Mouse (Mus musculus) brain, embryonic 14.5 days (tissue): ENCODE measurements around the gene Hspa12a.

Source experiments
- CTCF ChIP-seq: fragments of 200-500 bp; IDR thresholded peaks from 2 replicates; pipeline ENCODE4 v1.5.1; 2012; ENCODE audit warnings: inconsistent platforms, mild to moderate bottlenecking, moderate library complexity, borderline replicate concordance; ENCODE audit not compliant: insufficient read depth, insufficient read length; ENCODE audit errors: extremely low read depth
- POLR2A ChIP-seq: fragments of 200-500 bp; IDR thresholded peaks from 2 replicates; pipeline ENCODE4 v1.6.1; 2012; ENCODE audit warnings: mild to moderate bottlenecking, inconsistent platforms, borderline replicate concordance; ENCODE audit not compliant: poor library complexity, insufficient read depth, insufficient read length, severe bottlenecking; ENCODE audit errors: extremely low read depth

DNA sequence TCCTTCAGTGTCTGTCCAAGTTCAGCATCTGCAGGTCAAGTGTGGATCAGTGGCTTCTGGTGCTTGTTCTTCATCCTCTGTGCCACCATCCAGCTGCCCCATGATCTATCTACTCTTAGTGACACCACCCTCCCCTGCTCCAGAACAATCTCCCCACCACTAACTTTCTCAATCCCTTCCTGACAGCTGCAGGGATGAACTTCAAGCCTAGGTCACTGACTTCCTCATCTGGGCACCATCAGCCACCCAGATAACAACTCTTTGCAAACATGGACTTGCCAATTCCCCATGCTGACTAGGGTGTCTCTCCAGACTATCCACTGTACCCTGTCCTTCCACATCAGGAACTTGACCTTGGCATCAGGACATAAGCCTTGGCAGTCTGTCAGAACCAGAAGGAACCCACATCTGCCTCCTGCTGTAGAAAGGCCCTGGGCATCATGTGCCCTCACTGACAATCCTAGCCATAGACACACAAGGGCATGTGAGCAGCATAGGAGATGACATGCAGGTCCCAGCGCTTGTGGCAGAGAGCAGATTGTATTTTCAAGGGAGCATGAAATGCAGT lies 79.4 kb downstream of the Hspa12a start:
- no peak for TF ChIP-seq POLR2A
- TF ChIP-seq CTCF, result no peak
